Mouse (Mus musculus) midbrain, postnatal 0 days (tissue): Measurements from ENCODE around the gene Selenoh. TPM values are rescaled to one million over a fixed set of nuclear protein-coding genes. Genes with fewer than 3 reads are reported as not detected.

Experiments used
- ATAC-seq: fragments of 200-750 bp; cut with Nextera tagmentation; 2 replicates; pipeline ENCODE4 v1.8.0; 2017; ENCODE audit warnings: moderate number of reproducible peaks, mild to moderate bottlenecking, moderate TSS enrichment, moderate library complexity; ENCODE audit not compliant: low FRiP score
- DNase-seq: peaks from one replicate; pipeline ENCODE4 v3.0.0-alpha.2; 2015; ENCODE audit warnings: low spot score
- H3K27ac ChIP-seq: fragments of 300-500 bp; sonication (generic); 2 replicates; pipeline ENCODE4 v1.5.1; 2014; ENCODE audit warnings: low read depth, mild to moderate bottlenecking, low read length, mixed read lengths
- H3K27me3 ChIP-seq: fragments of 300-500 bp; sonication (generic); 2 replicates; pipeline ENCODE4 v1.6.1; 2014; ENCODE audit warnings: low read length, control low read depth, mixed read lengths; ENCODE audit not compliant: insufficient read depth
- H3K36me3 ChIP-seq: fragments of 300-500 bp; sonication (generic); 2 replicates; pipeline ENCODE4 v1.6.1; 2014; ENCODE audit warnings: low read length, control low read depth, mixed read lengths; ENCODE audit not compliant: insufficient read depth
- H3K4me1 ChIP-seq: fragments of 300-500 bp; sonication (generic); 2 replicates; pipeline ENCODE4 v1.6.1; 2014; ENCODE audit warnings: mild to moderate bottlenecking, control low read depth, antibody characterized with exemption, low read length, mixed read lengths; ENCODE audit not compliant: insufficient read depth
- H3K4me2 ChIP-seq: fragments of 300-500 bp; sonication (generic); 2 replicates; pipeline ENCODE4 v1.6.1; 2014; ENCODE audit warnings: low read depth, mild to moderate bottlenecking, low read length, mixed read lengths; ENCODE audit not compliant: poor library complexity, severe bottlenecking
- H3K4me3 ChIP-seq: fragments of 300-500 bp; sonication (generic); 2 replicates; pipeline ENCODE4 v1.5.1; 2014; ENCODE audit warnings: low read depth, mild to moderate bottlenecking, low read length, moderate library complexity
- H3K9ac ChIP-seq: fragments of 300-500 bp; sonication (generic); replicated peaks from 2 replicates; pipeline ENCODE4 v1.6.1; 2014; ENCODE audit warnings: mild to moderate bottlenecking, low read length, moderate library complexity, mixed read lengths; ENCODE audit not compliant: poor library complexity, severe bottlenecking
- H3K9me3 ChIP-seq: fragments of 300-500 bp; sonication (generic); 2 replicates; pipeline ENCODE4 v1.6.1; 2016; ENCODE audit warnings: low read length, control low read depth
- CTCF ChIP-seq: IDR thresholded peaks from 2 replicates; pipeline ENCODE4 v1.5.1; 2016; ENCODE audit warnings: antibody characterized with exemption, mild to moderate bottlenecking
- WGBS: fragments of 180-500 bp; shearing (Covaris S2); extraction: QIAGEN DNeasy Blood & Tissue Kit; methylation state at CpG from one replicate; pipeline ENCODE4 v1.1.7; 2014; 5-methylcytosine and 5-hydroxymethylcytosine counted together
- polyA plus RNA-seq: library from polyadenylated mRNA; unstranded; fragments of >200 nt; fragmentation: Nextera tagmentation; extraction: Ambion mirVana; gene quantifications from 2 replicates; pipeline ENCODE4 v1.2.1, GENCODE M21; 2015
- total RNA-seq: library from RNA; depleted of rRNA; stranded (reverse); fragments of >200 nt; gene quantifications from 2 replicates; pipeline ENCODE4 v1.2.3, GENCODE M21; 2014

The Selenoh gene
- total and polyA plus RNA-seq, 2 experiments from 2014 or later = 211 to 269 TPM

DNA sequence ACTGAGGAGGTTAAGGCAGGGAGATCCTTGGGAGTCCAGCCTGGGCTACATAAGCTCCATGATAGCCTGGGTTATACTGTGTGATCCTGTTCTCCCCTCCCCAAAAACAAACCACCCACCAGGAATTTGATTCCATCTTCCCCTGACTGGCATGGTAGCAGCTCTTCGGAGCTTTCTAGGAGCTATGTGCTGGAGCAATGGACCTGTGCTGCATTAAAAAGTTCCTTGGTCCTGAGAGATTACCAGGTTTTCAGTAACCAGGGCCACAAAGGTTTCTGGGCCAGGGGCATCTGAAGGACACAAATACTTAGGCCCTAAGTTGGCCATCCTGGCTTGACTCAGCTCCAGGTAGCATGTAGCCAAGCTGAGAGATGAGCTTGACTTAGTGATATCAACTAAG is 38.6 kb downstream of the Selenoh start:
- H3K9ac ChIP-seq = no peak overlapping the region
- H3K4me1 ChIP-seq = 0 out of 2 replicates have a peak, but pooled peaks cover 7% of the 10 kb centered on the region
- H3K27me3 ChIP-seq = no peaks in the 10 kb centered on the region
- 93% methylated on average over 1 of the region's 1 CpGs for WGBS
- H3K36me3 ChIP-seq = no peaks in the 10 kb centered on the region
- H3K27ac ChIP-seq = no peak overlapping the region
- H3K4me3 ChIP-seq = no peak overlapping the region
- TF ChIP-seq CTCF = no peak
- ATAC-seq = no peak
- no peaks in the 10 kb centered on the region for H3K9me3 ChIP-seq
- DNase-seq = no peak
- no peak overlapping the region for H3K4me2 ChIP-seq

DNA sequence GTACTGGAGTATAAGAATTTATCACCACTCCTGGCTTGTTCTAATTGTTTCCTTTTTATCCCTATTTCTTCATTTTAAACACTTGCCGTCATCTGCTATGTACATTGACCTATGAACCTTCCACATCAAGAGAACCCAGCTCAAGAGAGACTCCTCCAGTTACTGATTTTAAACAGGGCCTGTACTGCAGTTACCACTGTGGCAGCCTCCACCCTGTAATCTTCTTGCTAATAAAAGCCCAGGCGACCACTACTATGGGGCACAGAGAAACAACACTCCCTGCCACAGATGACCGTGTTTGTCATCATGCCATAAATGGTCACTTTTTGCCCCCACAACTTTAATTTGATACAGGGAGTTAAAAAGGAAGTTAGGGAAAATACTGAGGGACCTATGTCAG is 43.5 kb downstream of the Selenoh start:
- H3K4me1 ChIP-seq = peaks cover 3% of the 10 kb centered on the region; the same call in 1 of the 2 replicates
- no peak overlapping the region for H3K27ac ChIP-seq
- H3K4me3 ChIP-seq = no peak overlapping the region
- no peak overlapping the region for H3K9ac ChIP-seq
- no peak overlapping the region for H3K4me2 ChIP-seq
- H3K27me3 ChIP-seq = no peaks in the 10 kb centered on the region
- DNase-seq (no peak), ATAC-seq (no peak)
- no peak for TF ChIP-seq CTCF
- H3K36me3 ChIP-seq = peaks cover under 1% of the 10 kb centered on the region; the same call in 1 of the 2 replicates
- whole genome bisulfite sequencing = 66% methylated on average over 3 of the region's 3 CpGs
- H3K9me3 ChIP-seq = no peaks in the 10 kb centered on the region

DNA sequence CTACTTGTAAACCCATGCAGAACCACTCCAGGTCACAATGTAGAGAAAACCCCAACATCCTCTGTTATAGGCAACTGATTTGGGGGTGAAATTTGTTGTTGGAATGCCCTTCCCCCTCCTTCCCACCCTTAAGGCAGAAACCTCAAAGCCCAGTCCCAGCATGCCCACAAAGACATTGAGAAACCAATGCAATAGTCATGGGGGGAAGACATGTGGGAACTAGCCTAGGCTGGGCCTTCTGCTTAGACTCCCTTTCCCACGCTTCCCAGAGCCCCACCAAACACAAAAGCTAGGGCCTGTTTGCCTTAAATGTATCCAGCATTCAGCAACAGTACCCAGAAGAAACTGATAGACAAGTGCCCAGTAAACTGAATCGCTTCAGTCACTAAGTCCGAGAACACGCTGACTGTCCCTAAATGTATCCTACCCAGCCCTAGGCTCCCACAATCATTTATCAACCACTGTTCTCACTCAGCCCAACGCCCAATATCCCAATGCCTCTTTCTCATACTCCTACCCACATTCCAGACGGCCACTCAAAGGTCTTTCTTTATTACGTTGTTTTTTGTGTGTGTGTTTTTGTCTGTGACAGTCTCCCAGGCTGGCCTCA is 44.1 kb downstream of the Selenoh start:
- DNase-seq (no peak), ATAC-seq (no peak)
- 80% methylated on average over 7 of the region's 7 CpGs for WGBS
- H3K36me3 ChIP-seq = peaks cover 4% of the 10 kb centered on the region; the same call in 1 of the 2 replicates
- no peak for TF ChIP-seq CTCF
- H3K9me3 ChIP-seq = no peaks in the 10 kb centered on the region
- H3K9ac ChIP-seq = no peak overlapping the region
- H3K27ac ChIP-seq = no peak overlapping the region
- no peaks in the 10 kb centered on the region for H3K27me3 ChIP-seq
- H3K4me1 ChIP-seq = peaks cover 3% of the 10 kb centered on the region; the same call in 1 of the 2 replicates
- no peak overlapping the region for H3K4me2 ChIP-seq
- no peak overlapping the region for H3K4me3 ChIP-seq

DNA sequence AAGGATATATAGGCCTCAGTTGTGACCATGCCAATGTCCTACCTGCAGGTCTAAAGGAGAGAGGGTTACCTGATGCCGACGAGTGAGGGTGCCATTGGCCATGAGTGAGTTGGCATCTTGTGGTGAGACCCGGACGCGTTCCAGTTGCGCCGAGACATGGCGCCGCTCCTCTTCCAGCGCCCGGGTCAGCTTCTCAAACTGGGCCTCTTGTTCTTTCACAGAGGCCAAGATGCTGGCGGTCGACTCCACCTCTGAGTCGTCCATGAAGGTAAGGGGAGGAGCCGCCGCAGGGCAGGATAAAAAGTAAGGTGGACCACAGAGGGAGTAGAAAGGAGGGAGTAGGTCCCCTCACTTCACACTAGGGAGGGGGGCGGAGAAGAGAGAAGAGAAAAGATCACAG is 46.4 kb downstream of the Selenoh start:
- TF ChIP-seq CTCF = no peak
- H3K9ac ChIP-seq = no peak overlapping the region
- H3K9me3 ChIP-seq = no peaks in the 10 kb centered on the region
- DNase-seq (no peak), ATAC-seq (no peak)
- H3K27me3 ChIP-seq = no peaks in the 10 kb centered on the region
- no peak overlapping the region for H3K4me3 ChIP-seq
- H3K4me2 ChIP-seq = no peak overlapping the region
- H3K36me3 ChIP-seq = peaks cover 19% of the 10 kb centered on the region
- H3K27ac ChIP-seq = no peak overlapping the region
- WGBS = 95% methylated on average over 17 of the region's 17 CpGs
- peaks cover 3% of the 10 kb centered on the region; the same call in 1 of the 2 replicates for H3K4me1 ChIP-seq

DNA sequence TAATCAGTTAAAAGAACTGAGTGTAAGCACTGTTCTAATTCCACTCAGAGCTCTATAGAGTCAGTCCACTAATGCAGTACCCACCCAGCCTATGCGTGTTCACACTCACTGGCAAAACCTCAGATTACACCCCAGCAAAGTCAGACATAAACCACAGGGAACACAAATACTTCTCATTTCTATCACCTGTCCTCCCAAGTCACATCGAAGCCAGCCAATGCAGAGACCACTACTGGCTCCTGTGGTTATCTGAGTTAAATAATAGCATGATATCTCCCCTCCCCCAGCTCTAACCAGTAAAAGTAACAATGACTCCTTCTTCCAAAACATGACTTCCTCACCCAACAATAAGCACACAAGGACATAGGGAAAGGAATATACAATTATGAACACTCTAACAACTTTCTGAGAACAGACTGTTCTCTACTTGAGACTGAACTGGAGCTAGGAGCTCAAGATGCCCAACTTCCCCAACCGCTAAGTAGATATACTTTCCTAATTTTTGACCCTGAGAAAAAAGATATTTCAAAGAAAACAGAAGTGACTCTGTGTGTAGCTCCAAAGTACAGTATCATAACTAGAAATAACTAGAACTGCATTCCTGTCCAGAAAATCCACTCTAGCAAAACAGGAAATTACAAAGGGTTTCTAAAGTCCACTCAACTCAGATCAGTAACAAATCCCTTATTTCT is 47.0 kb downstream of the Selenoh start:
- no peak for TF ChIP-seq CTCF
- Histone ChIP-seq H3K9me3 (no peaks in the 10 kb centered on the region), H3K27me3 (no peaks in the 10 kb centered on the region), H3K4me1 (peaks cover 3% of the 10 kb centered on the region; the same call in 1 of the 2 replicates), H3K36me3 (peaks cover 24% of the 10 kb centered on the region), H3K9ac (no peak overlapping the region), H3K27ac (no peak overlapping the region), H3K4me2 (no peak overlapping the region), H3K4me3 (no peak overlapping the region)
- ATAC-seq (no peak), DNase-seq (no peak)
- 95% methylated on average over 3 of the region's 3 CpGs for WGBS

DNA sequence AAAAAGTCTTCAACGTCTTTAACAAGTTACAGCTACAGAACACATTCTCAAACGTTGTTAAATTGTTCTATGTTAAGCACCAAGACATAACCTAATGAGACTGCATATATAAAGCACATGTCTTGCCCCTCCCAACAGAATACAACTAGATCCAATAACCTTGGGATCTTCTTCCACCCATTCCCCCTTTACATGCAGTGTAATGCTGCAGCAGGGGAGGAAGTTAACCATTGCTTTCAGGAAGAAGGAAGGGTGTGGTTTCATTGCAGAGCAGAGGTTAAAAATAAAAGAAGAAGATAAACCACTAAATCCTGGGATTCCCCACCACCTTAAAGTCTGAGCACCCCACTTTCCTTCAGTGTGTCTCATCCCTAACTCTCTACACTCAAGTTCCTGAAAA is 47.9 kb downstream of the Selenoh start:
- Histone ChIP-seq H3K9ac (no peak overlapping the region), H3K4me1 (peaks cover 3% of the 10 kb centered on the region; the same call in 1 of the 2 replicates), H3K9me3 (no peaks in the 10 kb centered on the region), H3K27ac (no peak overlapping the region), H3K4me2 (no peak overlapping the region), H3K27me3 (no peaks in the 10 kb centered on the region), H3K4me3 (no peak overlapping the region), H3K36me3 (peaks cover 24% of the 10 kb centered on the region)
- ATAC-seq = no peak
- TF ChIP-seq CTCF = no peak
- WGBS = 80% methylated on average over 2 of the region's 2 CpGs
- DNase-seq = no peak
